In the genomic region with DNA sequence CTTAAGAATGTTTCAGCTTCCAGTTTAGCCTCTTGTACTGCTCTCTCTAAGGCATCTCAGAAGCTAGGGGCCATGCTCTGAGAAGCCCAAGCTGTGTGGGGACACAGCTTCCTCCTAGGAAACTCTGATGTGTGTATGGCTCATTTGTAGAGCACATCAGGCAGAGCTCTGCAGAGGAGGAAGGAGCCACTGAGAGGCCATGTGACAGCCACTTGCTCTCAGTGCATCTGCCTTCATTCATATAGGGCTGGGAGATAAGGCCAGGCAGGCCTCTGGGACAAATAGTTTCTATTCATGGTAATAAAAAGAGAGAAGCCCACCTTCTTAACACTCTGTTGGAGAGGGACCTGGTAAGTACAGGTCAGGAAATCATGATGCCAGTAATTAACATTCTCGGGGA, we compare ENCODE assay signal across 1 mouse cellular context.
TF ChIP-seq lines count a peak whose summit lies in the region.

No protein-coding gene starts in this region.

TF ChIP-seq in MEL, 35 proteins besides CTCF, POLR2A, EP300 and RAD21:
- TF ChIP-seq GATA1 (IDR thresholded peaks at IDR 0.05; ENCODE audit: low read depth, low read length): no peak
- peak; percentile 31; the same call in 1 of the 2 replicates for TF ChIP-seq USF1 (IDR thresholded peaks at IDR 0.05; ENCODE audit: low read depth, low read length)
- no peak for TF ChIP-seq MEF2A (IDR thresholded peaks at IDR 0.05; ENCODE audit: extremely low read depth, insufficient replicate concordance, low read depth, low read length, poor library complexity, severe bottlenecking)
- TF ChIP-seq RCOR1 (IDR thresholded peaks at IDR 0.05; ENCODE audit: low read depth, low read length): no peak
- TF ChIP-seq USF2 (IDR thresholded peaks at IDR 0.05; ENCODE audit: borderline replicate concordance in 1 of 2, insufficient read depth in 1 of 2, low read depth in 1 of 2, low read length in 2 of 2): no peak
- no peak for TF ChIP-seq ELF1 (IDR thresholded peaks at IDR 0.05; ENCODE audit: low read depth, low read length)
- 0 out of 2 replicates have a peak, but pooled peaks have one; percentile 32 for TF ChIP-seq MAX (IDR thresholded peaks at IDR 0.05; ENCODE audit: low read length)
- no peak for TF ChIP-seq ZC3H11A (IDR thresholded peaks at IDR 0.05; ENCODE audit: low read depth, low read length)
